Mouse (Mus musculus) G1E (cell line): Measurements from ENCODE around the gene Epb41l5.

ENCODE experiments used
- CTCF ChIP-seq: IDR thresholded peaks from 2 replicates; pipeline ENCODE4 v1.5.1; 2012; ENCODE audit warnings: low read depth, low read length, inconsistent platforms, mixed read lengths
- GATA1 ChIP-seq: IDR thresholded peaks from 2 replicates; pipeline ENCODE4 v1.6.1; 2012; ENCODE audit warnings: borderline replicate concordance, low read length, inconsistent platforms, mixed read lengths
- TAL1 ChIP-seq: conservative IDR thresholded peaks from 2 replicates; pipeline ENCODE4 v1.6.1; 2012; ENCODE audit warnings: low read depth, low read length, inconsistent platforms, mixed read lengths

GRCm38 (mm10) chr1:119637188-119638023 is 11.4 kb downstream of the Epb41l5 start:
- TF ChIP-seq GATA1, result no peak
- no peak for TF ChIP-seq CTCF
- no peak for TF ChIP-seq TAL1
